Mouse (Mus musculus): ENCODE data around the gene Gjc1.

Gjc1 gene

DNA sequence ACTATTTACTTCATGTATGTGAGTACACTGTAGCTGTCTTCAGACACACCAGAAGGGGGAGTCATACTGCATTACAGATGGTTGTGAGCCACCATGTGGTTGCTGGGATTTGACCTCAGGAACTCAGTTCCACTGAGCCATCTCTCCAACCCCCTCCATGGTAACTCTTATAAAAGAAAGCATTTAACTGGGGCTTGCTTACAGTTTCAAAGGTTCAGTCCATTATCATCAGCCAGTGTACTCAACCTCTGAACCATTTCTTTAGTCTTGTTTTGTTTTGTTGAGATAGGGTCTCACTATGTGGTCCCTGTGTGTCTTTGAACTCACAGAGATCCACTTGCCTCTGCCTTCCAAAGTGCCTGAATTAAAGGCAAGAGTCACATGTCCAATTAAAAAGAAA, 4.6 kb downstream of the Gjc1 start:
- no peak for DNase-seq (ENCODE audit: low spot score)

DNA sequence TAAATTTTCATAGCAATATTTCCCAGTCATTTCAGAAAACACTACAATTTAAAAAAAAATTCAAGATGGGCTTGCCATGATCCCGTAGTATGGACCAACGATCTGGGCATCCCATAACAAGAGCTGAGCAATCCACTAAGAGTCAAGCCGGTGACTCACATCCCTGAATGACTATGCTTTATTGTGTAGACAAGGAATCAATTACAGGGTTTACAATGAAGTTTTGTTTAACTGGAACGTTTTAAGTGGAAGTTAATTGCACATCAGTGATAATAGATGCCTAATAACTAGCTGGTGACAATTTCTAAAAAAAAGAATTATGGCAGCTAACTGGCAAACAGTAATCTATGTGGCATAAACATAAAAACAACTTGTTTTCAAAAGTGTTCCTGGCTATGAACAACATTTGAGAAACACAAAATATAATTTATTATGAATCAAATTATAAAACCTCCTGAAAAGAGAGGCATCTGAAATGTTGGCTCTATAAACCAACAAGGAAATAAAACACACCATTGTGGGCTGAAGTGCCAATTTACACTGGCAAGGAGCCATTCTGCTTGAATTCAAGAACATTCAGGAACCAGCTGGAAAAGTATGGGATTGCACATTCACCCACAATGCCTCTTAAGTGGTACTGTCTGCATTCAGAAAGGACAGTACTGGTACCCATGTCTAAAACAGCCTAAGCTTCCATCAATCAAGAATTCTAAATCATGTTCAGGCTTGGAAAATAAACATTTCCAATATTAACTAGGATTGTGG, 8.6 kb downstream of the Gjc1 start:
- no peak for DNase-seq (ENCODE audit: low spot score)

DNA sequence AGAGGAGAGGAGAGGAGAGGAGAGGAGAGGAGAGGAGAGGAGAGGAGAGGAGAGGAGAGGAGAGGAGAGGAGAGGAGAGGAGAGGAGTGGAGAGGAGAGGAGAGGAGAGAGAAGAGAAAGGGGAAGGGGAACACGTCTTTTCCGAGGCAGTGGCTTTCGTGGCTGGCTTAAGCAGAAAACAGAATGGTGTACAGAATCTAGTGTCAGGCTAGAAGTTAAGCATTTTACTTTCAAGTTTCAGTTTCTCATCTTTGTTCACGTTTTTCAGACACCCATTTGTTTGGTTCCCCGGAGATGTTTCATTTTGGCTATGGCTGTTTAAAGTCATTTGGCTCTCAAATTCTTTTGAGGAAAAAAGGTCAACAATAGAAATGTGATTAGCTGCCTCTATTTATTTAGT, 11.3 kb downstream of the Gjc1 start:
- no peak for DNase-seq (ENCODE audit: low spot score)

DNA sequence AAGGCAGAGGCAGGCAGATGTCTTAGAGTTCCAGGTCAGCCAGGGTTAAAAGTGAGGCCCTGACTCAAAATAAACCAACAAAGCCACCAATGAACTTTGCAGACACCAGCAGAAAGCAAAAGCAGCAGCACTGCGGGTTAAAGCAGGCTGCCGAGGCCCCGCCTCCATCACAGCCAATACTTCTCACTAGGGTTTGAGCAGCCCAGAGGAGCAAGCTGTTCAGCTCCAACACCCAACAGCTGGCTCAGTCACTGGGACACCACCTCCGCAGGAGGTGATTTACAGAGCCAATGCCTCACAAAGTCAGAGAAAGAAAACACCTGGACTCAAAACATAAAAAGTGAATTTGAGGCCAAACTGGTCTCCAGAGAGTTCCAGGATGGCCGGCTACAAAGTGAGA, 16.0 kb downstream of the Gjc1 start:
- no peak for DNase-seq (ENCODE audit: low spot score)

DNA sequence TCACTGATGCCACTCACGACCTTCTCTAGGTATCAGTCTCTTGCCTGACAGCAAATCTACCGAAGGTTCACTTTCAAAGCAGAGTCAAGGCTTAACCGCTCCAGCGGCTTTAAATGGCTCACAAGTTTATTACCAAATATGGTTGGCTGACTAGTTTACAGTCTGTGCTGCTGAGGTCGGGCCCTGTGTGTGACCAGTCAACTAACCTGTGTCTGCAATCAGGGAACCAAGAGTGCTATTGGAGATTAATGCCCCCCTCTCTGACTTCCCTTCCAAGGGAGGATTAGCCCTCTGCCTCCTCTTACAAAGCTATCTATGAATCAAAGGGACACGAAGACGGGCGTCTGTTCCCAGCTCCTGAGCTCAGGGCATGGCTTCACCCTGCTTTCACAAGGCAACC, 25.3 kb downstream of the Gjc1 start:
- no peak for DNase-seq (ENCODE audit: low spot score)

DNA sequence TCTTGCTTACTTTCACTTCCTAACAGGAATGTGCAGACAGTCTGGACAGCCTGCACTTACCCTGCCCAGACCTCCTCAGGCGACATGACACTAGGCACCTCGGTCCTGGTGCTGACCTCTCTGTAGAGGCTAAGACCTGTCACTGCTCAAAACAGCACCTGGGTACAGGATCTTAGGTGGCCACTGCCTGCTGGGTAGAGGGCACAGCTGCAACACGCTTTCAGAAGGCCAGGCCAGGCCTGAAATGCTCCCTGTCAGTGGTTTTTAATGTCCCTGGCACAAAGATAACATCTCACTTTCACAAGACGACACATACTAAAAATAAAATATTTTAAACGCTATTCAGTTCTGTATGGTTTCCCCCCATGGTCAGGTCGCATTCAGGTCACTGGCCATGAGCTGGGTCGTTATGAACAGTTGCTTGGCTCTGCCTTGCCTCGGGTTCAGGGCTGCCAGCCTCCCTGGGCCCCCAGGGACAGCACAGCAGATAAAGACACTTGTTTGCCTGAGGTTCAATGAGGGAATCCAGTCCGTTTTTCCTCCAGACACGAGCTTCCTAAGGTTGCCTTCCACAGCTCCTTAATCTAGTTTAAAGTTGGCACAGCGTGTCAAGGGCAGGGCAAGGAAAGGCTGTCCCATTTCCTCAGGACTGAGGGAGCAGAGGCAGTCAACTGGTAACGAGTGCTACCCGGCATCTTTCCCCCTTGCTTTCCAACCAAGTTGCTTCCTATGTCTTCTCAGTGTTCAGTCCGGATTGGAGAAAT, 27.6 kb downstream of the Gjc1 start:
- DNase-seq (ENCODE audit: low spot score), result no peak

DNA sequence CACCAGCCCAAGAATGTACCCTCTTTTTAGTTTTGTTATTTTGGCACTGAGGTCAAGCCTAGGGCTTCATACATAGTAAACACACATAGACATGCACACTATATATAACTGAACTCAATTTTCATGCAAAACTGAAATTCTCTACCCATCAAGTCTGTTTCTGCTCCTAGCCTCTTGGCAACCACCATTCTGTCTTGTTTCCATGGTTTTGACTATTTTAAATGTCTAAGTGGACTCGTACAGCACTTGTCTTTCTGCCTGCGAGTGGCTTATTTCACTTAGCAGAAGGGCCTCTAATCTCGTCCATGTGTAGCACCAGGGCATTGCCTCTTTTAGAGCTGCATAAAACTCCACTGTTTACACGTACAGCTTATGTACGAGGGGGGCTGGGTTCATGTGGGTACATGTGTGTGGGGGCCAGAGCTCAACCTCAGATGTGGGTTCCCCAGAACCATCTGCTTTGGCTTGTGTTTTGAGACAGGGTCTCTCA, 31.8 kb downstream of the Gjc1 start:
- no peak for DNase-seq (ENCODE audit: low spot score)

DNA sequence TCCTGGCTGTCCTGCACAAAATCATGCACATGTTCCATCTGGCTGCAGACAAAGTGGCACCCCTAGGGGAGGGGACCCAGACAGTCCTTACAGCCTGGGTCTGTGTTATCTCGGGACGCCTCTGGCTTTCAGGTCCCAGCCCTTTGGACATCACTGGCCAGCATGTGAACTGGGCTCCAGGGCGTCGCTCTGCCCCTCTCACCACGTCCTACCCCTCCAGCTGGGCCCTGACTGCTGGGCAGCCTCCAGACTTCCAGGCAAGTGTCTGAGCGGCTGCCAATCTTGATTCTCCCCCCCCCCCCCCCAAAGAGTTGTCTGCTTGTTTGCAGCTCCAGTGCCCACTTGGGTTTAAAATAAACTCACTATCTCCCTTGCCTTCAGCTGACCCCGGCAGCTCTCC, 36.1 kb downstream of the Gjc1 start:
- no peak for DNase-seq (ENCODE audit: low spot score)

DNA sequence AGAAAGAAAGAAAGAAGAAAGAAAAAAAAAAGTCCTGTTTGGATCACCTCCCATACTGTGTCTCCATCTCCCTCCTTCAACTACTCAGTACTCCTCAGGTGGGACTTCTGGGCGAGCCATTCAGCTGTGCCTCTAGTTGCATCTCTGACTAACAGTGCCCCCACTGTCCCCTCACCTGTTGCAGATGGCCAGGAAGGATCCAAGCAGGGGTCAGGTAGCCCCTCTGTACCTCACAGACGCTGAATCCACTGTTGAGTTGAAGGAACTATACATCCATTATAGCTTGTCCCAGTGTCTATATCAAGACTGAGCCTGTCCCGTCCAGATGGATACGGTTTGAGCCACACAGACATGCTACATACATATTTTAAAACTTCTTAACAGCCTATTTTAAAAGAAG, 38.0 kb downstream of the Gjc1 start:
- DNase-seq (ENCODE audit: low spot score), result no peak

DNA sequence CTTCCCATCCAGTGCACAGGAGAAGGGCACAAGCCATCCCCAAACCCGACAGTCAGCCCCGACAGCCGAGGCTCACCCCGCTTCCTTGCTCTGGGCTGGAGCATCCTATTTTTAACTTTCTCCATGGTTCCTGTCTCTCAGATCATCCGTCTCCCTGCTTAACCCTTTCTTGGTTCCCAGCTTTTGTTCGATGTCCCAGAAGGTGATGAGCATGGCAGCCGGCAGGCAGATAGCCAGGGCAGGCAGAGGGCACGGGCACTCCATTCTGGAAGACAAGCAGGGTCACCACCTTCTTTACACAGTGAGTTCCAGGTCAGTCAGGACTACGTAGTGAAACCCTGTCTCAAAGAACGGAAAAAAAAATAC, 38.5 kb downstream of the Gjc1 start:
- DNase-seq (ENCODE audit: low spot score), result no peak

DNA sequence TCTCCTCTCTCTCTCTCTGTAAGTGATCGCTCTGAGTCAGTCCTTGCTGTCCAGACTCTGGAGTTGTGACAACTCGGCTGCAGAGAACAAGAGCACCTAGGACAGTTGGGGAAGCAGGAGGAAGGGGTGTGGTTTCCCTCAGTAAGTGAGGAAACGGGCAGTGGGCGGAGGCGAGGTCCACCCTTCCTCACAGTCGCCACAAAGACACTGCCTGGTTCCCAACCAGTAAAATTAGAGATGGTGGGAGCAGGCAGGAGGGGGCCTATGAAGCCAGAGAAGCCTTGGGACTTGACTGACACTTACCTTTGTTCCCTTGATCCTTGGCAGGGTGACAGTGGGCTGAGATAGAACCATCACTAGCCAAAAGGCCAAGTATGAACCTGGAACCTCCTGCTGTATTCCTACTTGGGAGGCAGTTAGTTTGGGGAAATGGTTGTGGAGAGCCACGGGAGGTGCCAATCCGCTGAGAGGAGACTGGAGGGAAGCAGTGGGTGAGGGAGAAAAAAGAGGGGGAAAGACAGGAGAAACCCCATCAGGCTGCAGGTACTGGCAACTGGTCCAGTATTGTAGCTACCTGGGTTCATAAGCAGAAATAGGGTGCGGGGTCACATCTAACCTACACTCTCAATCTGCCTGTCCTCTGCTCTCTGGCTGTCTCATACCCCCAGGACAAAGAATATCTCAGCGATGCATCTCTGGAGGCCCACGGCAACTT, 39.1 kb downstream of the Gjc1 start:
- peak; percentile 79 for DNase-seq (ENCODE audit: low spot score)

DNA sequence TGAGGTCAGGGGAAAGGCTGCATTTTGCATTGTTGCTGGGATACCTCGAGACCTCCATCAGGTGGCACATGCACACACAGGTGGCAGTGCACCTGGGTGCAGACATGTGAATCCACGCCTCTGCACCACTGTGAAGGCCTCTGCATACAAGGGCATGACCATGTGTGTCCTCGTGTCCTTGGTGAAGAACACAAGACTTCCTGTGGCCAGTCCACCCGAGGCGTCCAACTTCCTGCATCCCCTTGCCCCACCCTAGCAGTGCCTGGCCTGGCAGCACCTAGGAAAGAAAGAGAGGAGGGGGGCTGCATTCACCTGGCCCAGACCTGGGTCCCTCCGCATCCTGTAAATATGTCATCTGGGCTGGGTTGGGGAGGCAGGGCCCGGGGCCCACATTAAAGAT, 39.7 kb downstream of the Gjc1 start:
- DNase-seq (ENCODE audit: low spot score), result peak; percentile 18

DNA sequence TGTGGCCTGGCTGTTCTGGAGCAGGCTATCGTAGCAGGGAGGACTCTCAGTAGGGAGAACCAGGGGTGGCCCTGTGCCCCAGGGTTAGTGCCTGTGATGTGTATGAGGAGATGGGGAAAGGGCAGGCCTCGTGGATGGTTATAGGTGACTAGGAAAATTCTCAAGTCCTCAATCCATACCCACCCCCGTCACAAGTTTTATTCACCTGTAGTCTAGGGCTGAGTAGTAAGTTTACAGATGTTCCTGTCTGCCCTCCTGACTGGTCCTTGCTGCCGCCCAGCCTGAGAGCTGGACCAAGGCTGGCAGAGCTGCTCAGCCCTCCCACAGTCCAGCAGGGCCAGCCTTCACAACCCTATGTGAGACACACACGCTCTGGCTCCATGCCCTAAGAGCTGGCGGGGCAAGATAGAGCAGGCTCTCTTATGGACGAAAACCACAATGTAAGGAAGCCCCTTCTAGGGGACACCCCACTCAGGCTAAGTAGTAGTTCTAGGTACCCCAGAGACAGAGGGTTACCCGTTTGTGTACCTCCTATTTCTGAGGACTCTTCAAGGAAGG, 40.3 kb downstream of the Gjc1 start:
- no peak for DNase-seq (ENCODE audit: low spot score)

DNA sequence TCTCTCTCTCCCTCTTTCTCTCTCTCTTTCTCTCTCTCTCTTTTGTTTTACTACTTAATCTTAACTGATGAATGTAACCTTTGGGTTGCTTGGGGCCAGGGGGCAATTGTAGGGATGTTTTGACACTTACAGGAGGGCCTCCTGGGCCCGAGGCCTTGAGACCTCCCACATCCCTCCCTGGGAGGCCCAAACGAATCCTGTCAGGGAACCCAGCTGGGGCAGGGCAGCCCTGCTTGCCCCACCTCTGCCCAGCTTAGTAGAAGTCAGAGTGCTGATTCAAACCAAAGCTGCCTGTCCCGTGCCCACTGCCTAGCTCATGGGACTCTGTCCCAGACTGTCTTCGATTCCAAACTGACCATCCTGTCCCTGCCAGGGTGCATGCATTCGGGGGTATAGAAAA, 40.9 kb downstream of the Gjc1 start:
- DNase-seq (ENCODE audit: low spot score), result no peak

DNA sequence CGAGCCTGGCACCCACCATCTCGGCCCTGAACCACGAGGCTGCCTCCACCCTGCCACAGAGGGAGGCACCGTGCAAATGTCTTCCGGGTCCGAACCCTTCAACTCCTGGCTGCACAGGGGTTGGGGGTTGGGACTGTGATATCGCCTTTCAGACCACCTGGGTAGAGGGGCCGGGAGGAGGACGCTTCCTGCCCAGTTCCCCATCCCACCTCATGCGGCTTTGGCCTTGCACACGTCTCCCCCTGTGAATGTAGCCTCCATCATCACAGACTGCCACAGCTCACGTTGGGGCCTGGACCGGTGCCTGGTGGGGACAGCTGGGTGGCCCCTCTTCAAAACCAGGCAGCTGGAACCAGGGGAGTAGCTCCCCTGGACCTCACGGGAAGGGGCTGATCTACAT, 41.3 kb downstream of the Gjc1 start:
- no peak for DNase-seq (ENCODE audit: low spot score)

DNA sequence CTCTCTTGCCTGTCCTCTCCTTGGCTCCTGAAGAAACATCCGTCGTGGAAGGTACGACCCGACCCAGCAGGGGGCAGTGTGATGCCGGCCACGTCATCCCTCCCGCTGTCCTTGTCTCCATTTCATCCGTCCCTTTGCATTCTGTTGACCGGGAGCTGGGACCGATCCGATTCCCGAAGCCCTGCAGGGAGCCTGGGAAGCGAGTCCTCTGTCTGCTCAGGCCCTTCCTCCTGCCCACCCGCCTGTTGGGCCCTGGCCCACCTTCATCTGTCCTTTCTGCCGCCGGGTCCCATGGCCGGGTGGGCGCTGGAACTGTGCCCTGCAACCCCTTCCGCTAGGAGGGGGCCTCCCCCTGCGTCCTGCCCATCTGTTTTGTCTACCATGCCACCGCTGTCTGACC, 41.9 kb downstream of the Gjc1 start:
- peak; percentile 77 for DNase-seq (ENCODE audit: low spot score)

DNA sequence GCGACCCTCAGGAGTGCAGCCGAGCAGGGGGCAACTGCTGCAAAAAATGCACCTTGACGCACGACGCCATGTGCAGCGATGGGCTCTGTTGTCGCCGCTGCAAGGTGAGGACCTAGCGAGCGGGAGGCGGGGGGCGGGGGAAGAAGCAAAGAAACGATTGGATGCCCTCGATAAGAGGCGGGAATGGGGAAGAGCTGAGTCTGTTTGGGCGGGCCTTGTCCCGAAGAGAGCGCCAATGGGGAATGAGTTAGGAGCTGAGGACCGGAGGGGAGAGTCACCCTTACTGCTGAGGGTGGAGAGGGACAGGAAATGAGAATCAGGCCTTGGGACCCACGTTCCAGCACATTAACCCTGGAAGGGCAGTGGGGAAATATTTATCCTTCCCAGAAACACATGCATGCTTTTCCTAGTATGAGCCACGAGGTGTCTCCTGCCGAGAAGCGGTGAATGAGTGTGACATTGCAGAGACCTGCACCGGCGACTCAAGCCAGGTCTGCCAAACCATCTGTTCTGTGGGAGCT, 44.8 kb downstream of the Gjc1 start:
- peak; percentile 84 for DNase-seq (ENCODE audit: low spot score)

DNA sequence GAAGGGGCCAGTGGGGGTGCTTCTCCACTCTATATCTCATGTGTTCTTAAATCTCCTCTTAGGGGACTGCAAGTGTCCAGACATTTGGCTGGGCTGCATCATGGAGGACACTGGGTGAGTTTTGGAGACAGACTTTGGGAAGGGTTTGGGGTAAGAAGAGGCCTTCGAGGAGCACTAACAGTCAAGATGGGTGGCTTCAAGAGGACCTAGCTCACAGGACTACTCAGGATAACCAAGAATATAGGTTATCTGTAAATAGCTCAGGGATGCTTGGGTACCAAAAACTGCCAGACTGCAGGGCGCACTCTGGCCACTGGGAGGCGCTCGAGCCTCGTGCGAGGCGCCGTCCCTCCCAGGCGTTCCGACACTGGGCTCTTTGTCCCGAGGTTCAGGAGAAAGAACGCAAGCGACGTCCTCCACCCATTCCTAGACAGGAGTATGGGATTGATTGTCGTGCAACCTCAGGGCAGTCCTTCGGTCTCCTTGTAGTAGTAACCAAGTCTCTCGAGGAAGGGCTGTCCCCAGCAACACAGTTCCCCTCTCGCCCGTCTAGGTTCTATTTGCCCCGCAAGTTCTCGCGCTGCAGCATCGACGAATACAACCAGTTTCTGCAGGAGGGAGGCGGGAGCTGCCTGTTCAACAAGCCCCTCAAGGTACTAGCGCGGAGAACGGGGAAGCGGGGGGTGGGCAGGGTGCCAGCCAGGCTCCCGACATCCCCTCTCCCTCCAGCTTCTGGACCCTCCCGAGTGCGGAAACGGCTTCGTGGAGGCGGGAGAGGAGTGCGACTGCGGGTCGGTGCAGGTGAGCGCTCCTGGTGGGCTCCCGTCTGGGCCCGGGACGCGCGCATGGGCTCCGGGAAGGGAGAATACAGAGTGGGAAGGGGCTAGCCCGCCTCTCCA, 45.5 kb downstream of the Gjc1 start:
- DNase-seq (ENCODE audit: low spot score), result peak; percentile 77

DNA sequence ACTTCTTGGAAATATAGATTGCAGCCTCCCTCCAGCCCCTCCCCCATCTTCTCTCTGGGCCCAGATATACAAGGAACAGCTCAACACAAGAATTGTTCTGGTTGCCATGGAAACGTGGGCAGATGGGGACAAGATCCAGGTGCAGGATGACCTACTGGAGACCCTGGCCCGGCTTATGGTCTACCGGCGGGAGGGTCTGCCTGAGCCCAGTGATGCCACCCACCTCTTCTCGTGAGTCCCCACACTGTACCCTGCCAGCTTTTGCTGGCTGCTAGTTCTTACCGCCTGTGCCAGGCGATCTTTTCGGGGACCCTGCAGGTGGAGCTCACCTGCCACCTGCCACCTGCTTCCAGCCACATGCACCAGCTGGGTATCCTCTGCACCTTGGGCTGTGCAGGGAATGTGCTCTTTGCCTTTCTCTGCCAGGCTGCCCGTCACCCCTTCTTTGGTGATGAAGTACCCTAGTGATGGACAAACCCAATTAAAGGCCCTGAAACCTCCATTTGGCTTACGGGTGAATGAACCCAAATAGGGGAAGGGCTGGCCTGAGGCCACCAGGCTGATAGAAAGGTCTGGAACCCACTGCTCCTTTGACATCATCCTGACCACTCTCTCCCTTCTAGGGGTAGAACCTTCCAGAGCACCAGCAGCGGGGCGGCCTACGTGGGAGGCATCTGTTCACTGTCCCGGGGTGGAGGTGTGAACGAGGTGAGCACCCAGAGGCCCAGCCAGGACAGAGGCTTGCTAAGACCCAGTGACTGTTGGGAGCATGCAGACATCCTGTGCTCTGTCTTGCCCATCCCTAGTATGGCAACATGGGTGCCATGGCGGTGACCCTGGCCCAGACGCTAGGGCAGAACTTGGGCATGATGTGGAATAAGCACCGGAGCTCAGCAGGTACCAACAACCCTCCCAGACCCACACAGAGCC, 46.5 kb downstream of the Gjc1 start:
- DNase-seq (ENCODE audit: low spot score), result no peak

All from lung, postnatal 25 days (tissue).